Mouse (Mus musculus) myocyte (in vitro differentiated cells): ENCODE data around the gene Clns1a.

Experiments used
- E2F4 ChIP-seq: IDR thresholded peaks from one replicate; pipeline ENCODE4 v1.6.1; 2011; ENCODE audit warnings: mild to moderate bottlenecking, control low read depth, moderate library complexity; ENCODE audit not compliant: insufficient read depth
- POLR2AphosphoS2 ChIP-seq: IDR thresholded peaks from one replicate; pipeline ENCODE4 v1.6.1; 2011; ENCODE audit warnings: low read depth, control low read depth; ENCODE audit not compliant: insufficient read length
- SRF ChIP-seq: IDR thresholded peaks from one replicate; pipeline ENCODE4 v1.6.1; 2011; ENCODE audit warnings: low read depth; ENCODE audit not compliant: control insufficient read depth, insufficient read length

DNA sequence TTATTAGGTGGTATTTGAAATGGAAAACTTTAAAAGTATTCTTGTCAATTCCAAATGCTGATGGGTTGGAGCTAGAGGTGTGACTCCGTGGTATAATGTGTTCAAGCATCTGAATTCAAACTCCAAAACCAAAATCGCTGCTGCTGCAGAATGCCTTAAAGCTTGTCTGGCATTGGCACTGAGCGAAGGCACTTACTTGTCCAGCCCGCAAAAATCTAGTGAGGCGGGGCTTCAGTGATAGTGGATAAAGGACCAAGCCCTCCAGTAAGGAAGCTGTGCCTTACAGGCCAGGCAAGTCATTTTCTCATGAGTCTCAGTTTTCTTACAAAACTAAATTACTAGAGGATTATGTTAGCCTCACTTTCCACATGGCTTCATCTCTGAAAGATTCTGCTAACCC is 11.4 kb downstream of the Clns1a start:
- TF ChIP-seq E2F4 (no peak), POLR2AphosphoS2 (no peak), SRF (no peak)
